In the genomic region with DNA sequence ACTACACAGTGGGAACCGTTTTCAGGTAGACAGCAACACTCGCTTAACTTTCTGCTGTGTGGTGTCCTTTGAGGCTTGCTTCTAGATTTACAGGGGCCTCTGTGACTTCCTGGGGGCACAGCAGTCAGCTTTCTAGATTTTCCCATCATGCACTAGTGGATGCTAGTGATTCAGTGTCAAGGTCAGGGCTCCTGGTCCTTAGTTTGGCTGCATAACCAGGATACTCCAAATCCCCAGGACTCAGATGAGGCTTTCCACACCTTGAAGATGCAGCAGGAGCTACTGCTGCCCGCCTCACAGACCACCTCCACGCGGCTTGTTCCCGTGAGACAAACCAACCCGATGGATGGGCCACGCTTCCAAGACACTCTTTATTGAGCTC, we compare ENCODE assay signal across 8 mouse cellular contexts. TPM values are rescaled to one million over a fixed set of nuclear protein-coding genes. Genes with fewer than 3 reads are reported as not detected.
DNase-seq lines count a peak whose midpoint lies in the region; ATAC-seq and TF ChIP-seq lines count a peak whose summit lies in the region.

No protein-coding gene starts in this region.

- 0 out of 2 replicates have a peak, but pooled peaks cover 2% of the 10 kb centered on the region for H3K4me1 ChIP-seq in heart, embryonic 15.5 days (replicated peaks)
- H3K4me1 ChIP-seq in E14TG2a.4 (replicated peaks; ENCODE audit: low read depth, low read length) = peaks cover 63% of the 10 kb centered on the region
- H3K4me1 ChIP-seq in forebrain, embryonic 12.5 days = peaks cover 3% of the 10 kb centered on the region; the same call in 1 of the 2 replicates
- peaks cover 8% of the 10 kb centered on the region for H3K4me1 ChIP-seq in liver, embryonic 15.5 days (replicated peaks)

- WGBS in heart, embryonic 15.5 days = 61% methylated on average over 8 of the region's 8 CpGs
- 66% methylated on average over 8 of the region's 8 CpGs for WGBS in forebrain, embryonic 12.5 days
- WGBS in liver, embryonic 15.5 days (ENCODE audit: insufficient replicate concordance) = 53% methylated on average over 8 of the region's 8 CpGs

- no peaks in the 10 kb centered on the region for H3K27me3 ChIP-seq in heart, embryonic 15.5 days
- peaks cover 12% of the 10 kb centered on the region for H3K27me3 ChIP-seq in E14TG2a.4 (ENCODE audit: insufficient read depth, low read length)
- H3K27me3 ChIP-seq in forebrain, embryonic 12.5 days = 0 out of 2 replicates have a peak, but pooled peaks cover 4% of the 10 kb centered on the region
- no peaks in the 10 kb centered on the region for H3K27me3 ChIP-seq in liver, embryonic 15.5 days

- H3K9ac ChIP-seq in heart, embryonic 15.5 days = no peak overlapping the region
- no peak overlapping the region for H3K9ac ChIP-seq in forebrain, embryonic 12.5 days
- no peak overlapping the region for H3K9ac ChIP-seq in liver, embryonic 15.5 days

- no peak overlapping the region for H3K27ac ChIP-seq in heart, embryonic 15.5 days
- H3K27ac ChIP-seq in forebrain, embryonic 12.5 days = no peak overlapping the region
- H3K27ac ChIP-seq in liver, embryonic 15.5 days (replicated peaks) = no peak overlapping the region

- H3K9me3 ChIP-seq in heart, embryonic 15.5 days (replicated peaks) = no peaks in the 10 kb centered on the region
- no peaks in the 10 kb centered on the region for H3K9me3 ChIP-seq in E14TG2a.4 (ENCODE audit: low read length)
- H3K9me3 ChIP-seq in forebrain, embryonic 12.5 days = no peaks in the 10 kb centered on the region
- H3K9me3 ChIP-seq in liver, embryonic 15.5 days (replicated peaks) = no peaks in the 10 kb centered on the region

- no peak for TF ChIP-seq CTCF in E14TG2a.4 (conservative IDR thresholded peaks at IDR 0.05; ENCODE audit: low read length)

- peak overlapping the region; percentile 39; the same call in 1 of the 2 replicates for H3K4me2 ChIP-seq in heart, embryonic 15.5 days
- peak overlapping the region; percentile 45 for H3K4me2 ChIP-seq in forebrain, embryonic 12.5 days
- H3K4me2 ChIP-seq in liver, embryonic 15.5 days = peak overlapping the region; percentile 10; the same call in 1 of the 2 replicates

- H3K36me3 ChIP-seq in heart, embryonic 15.5 days = no peaks in the 10 kb centered on the region
- H3K36me3 ChIP-seq in E14TG2a.4 (ENCODE audit: insufficient read depth, low read length) = no peaks in the 10 kb centered on the region
- no peaks in the 10 kb centered on the region for H3K36me3 ChIP-seq in forebrain, embryonic 12.5 days (replicated peaks)
- H3K36me3 ChIP-seq in liver, embryonic 15.5 days (replicated peaks) = no peaks in the 10 kb centered on the region

- no peak for ATAC-seq in heart, embryonic 15.5 days (replicated peaks; ENCODE audit: insufficient number of reproducible peaks, insufficient read depth, low FRiP score, low read depth)
- no peak for ATAC-seq in forebrain, embryonic 12.5 days (ENCODE audit: low FRiP score)
- no peak for ATAC-seq in liver, embryonic 15.5 days (ENCODE audit: insufficient read depth)
- no peak for ATAC-seq in inflammation-experienced regulatory T-cells, adult 6 months

- intact Hi-C loops in heart, postnatal 10 days (cut with DNase I) = loop anchor here (1.0 kb wide), 1 partner anchor 58 kb away; no protein-coding TSS in a partner anchor

- no peak overlapping the region for H3K4me3 ChIP-seq in heart, embryonic 15.5 days
- peak overlapping the region; percentile 76; the same call in 1 of the 2 replicates for H3K4me3 ChIP-seq in E14TG2a.4 (replicated peaks; ENCODE audit: low read length)
- H3K4me3 ChIP-seq in forebrain, embryonic 12.5 days (replicated peaks) = 0 out of 2 replicates have a peak overlapping the region, but pooled peaks have one; percentile 15
- H3K4me3 ChIP-seq in liver, embryonic 15.5 days (replicated peaks) = no peak overlapping the region

- no peak for DNase-seq in heart, postnatal 10 days
- no peak for DNase-seq in c-Kit-positive CD71-positive TER-119-positive erythroid progenitor cells, embryonic 14.5 days (ENCODE audit: low spot score)
- no peak for DNase-seq in yolk sac, embryonic 10.5 days (ENCODE audit: low spot score)

RNA-seq across cellular contexts. Expression of a gene that starts 35.0 kb away (rescaled TPM):
- 31.5 and 39.9 TPM in 2 replicates for polyA plus RNA-seq in heart, embryonic 15.5 days (2015; fragmentation: Nextera tagmentation; extraction: Ambion mirVana)
- total RNA-seq in heart, postnatal 10 days (2021) = 1 to 10 TPM; 7.8 to 8.1 TPM
- polyA plus RNA-seq in forebrain, embryonic 12.5 days (2016; fragmentation: Nextera tagmentation; extraction: Ambion mirVana) = 92.4 and 93.4 TPM in 2 replicates
- 40.1 and 40.3 TPM in 2 replicates for polyA plus RNA-seq in liver, embryonic 15.5 days (2015; fragmentation: Nextera tagmentation; extraction: Ambion mirVana)
- 10 to 100 TPM; 19.1 to 44.8 (median 25.6) TPM for polyA plus RNA-seq in inflammation-experienced regulatory T-cells, adult 6 months (2017; shearing (Covaris generic))

Comparison
In these comparisons a context has a peak if more than half of its experiments do, and no peak if none do; other contexts are left out.
1. H3K4me3 ChIP-seq: peak in E14TG2a.4 (single experiment) and forebrain, embryonic 12.5 days (single experiment); none in heart, embryonic 15.5 days (single experiment) and liver, embryonic 15.5 days (single experiment).
2. Peak in every context shown above with its lines, with median percentiles within 50 percentile points of each other: H3K4me2 ChIP-seq.